Mouse (Mus musculus): ENCODE measurements around the gene Slc16a7. TPM values are rescaled to one million over a fixed set of nuclear protein-coding genes. Genes with fewer than 3 reads are reported as not detected.

Slc16a7 gene
- polyA plus RNA-seq, 1 experiment from 2014 or later, result 10.1 TPM

DNA sequence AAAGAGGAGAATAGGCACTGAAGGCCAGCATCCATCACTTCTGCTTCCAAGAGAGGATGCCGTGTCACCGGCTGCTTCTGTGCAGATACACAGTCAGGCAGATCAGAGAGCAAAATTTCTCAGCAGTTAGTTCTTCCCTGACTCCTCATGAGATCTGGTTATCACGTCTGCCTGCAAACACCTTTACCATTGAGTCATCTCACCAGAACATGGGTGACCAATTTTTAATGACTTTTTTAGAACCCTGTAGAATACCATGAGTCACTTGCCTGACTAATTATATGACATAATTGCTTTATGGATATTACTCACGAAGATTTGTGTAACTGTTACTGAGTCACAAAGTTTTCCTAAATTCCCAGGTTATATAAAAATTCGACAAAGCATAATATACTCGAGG, 218.1 kb downstream of the Slc16a7 start:
- Histone ChIP-seq H3K4me3 (replicated peaks) (no peak overlapping the region), H3K36me3 (no peaks in the 10 kb centered on the region), H3K4me2 (no peak overlapping the region), H3K9me3 (no peaks in the 10 kb centered on the region), H3K4me1 (no peaks in the 10 kb centered on the region), H3K27ac (no peak overlapping the region), H3K27me3 (replicated peaks) (no peaks in the 10 kb centered on the region), H3K9ac (no peak overlapping the region)
- ATAC-seq (ENCODE audit: insufficient read depth, low FRiP score, low read depth), result no peak
- WGBS, result 73% methylated on average over 6 of the region's 6 CpGs
